Mouse (Mus musculus): ENCODE results near the gene Dnajb13. TPM values are rescaled to one million over a fixed set of nuclear protein-coding genes. Genes with fewer than 3 reads are reported as not detected.
A peak's percentile ranks its signal among the peaks of the same experiment; 100 is the strongest.

Dnajb13 gene
- total RNA-seq, 2 experiments from 2014 or later, result 0.43 to 0.50 TPM

GRCm38 (mm10) chr7:100506494-100506893 is 8.3 kb downstream of the Dnajb13 start:
- DNase-seq, result no peak

GRCm38 (mm10) chr7:100504740-100505487 is 9.8 kb downstream of the Dnajb13 start:
- no peak for DNase-seq

GRCm38 (mm10) chr7:100503076-100503475 is 11.7 kb downstream of the Dnajb13 start:
- DNase-seq, result no peak

DNA sequence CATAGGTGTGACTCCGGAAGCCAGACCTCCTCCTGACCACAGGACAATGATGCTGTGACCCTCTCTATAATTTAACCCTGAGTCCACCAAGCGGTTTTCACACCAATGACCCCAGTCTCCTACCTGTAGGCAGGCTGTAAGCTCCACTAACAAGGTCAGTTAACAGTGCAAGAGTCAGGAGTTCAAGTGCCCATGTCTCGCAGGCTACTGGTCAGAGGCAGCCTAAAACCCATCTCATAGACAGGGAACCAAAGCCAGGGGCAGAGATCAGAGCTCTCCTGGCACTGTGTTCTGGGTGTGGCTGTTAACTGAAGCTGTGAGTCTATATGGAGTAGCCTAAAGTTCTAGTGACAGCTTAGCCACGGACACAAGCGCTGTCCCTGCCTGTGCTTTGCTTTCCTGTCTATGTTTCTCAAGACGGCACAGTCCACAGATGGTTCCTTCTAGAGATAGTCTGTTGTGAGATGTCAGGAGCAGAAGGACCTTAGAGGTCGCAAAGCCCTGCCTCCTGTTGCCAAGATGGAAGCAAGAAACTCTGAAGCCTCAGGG is 12.3 kb downstream of the Dnajb13 start:
- DNase-seq, result no peak

GRCm38 (mm10) chr7:100501844-100502373 is 12.9 kb downstream of the Dnajb13 start:
- no peak for DNase-seq

GRCm38 (mm10) chr7:100501027-100501843 is 13.5 kb downstream of the Dnajb13 start:
- no peak for DNase-seq

GRCm38 (mm10) chr7:100500276-100500977 is 14.3 kb downstream of the Dnajb13 start:
- DNase-seq, result no peak

DNA sequence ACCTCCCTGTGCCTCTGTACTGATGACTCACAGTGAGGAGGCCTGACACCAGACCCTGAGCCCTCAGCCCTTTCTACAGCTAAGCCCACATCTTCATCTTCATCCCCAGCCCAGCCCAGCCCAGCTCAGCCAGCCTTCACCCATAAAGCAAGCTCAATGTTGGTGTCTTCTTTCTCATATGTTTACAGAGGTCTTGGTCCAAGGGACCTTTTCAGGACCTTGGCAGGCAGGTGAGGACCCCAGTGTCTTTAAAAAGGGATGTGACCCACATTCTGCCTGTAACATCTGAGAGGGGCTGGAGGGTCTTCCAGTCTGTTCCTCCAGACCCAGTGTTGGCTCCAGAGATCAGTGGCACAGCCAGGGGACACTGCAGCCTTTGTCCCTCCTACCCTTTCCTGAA is 15.3 kb downstream of the Dnajb13 start:
- no peak for DNase-seq

- no peak for DNase-seq
Observed at GRCm38 (mm10) chr7:100497982-100498381, 16.8 kb downstream of the Dnajb13 start.

GRCm38 (mm10) chr7:100497402-100497801 is 17.4 kb downstream of the Dnajb13 start:
- DNase-seq, result no peak

DNA sequence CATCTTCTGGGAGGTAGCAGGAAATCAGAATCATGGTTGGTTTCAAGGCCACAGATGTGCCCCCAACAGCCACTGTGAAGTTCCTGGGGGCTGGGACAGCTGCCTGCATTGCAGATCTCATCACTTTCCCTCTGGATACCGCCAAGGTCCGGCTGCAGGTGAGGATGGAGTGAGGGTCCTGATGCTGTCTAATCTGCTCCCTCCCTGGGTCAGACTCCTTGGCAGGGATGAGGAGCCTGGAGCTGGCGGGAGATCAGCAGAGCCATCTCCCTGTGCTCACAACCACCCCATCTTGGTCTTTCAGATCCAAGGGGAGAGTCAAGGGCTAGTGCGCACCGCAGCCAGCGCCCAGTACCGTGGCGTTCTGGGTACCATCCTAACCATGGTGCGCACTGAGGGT is 18.0 kb downstream of the Dnajb13 start:
- DNase-seq, result no peak

GRCm38 (mm10) chr7:100496371-100496770 is 18.4 kb downstream of the Dnajb13 start:
- DNase-seq, result no peak

GRCm38 (mm10) chr7:100495581-100496251 is 19.0 kb downstream of the Dnajb13 start:
- DNase-seq, result peak; percentile 66

- no peak for DNase-seq
Observed at GRCm38 (mm10) chr7:100495042-100495441, 19.7 kb downstream of the Dnajb13 start.

DNA sequence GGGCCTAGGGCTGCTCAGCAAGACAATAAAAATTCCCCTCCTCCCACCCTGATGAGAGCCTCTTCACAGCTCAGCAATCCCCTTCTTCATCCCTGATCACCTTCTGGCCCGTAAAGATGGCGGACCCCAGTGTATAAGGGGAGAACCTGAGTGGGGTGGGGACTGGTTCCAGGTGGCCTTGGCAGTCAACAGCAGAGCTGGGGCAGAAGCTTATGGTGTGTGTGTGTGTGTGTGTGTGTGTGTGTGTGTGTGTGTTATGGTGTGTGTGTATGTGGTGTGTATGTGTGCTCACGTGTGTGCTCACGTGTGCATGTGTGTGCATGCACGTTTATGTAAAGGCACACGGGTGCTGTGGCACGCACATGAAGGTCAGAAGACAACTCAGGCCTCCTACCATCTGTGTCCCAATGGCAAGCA is 20.3 kb downstream of the Dnajb13 start:
- no peak for DNase-seq

DNA sequence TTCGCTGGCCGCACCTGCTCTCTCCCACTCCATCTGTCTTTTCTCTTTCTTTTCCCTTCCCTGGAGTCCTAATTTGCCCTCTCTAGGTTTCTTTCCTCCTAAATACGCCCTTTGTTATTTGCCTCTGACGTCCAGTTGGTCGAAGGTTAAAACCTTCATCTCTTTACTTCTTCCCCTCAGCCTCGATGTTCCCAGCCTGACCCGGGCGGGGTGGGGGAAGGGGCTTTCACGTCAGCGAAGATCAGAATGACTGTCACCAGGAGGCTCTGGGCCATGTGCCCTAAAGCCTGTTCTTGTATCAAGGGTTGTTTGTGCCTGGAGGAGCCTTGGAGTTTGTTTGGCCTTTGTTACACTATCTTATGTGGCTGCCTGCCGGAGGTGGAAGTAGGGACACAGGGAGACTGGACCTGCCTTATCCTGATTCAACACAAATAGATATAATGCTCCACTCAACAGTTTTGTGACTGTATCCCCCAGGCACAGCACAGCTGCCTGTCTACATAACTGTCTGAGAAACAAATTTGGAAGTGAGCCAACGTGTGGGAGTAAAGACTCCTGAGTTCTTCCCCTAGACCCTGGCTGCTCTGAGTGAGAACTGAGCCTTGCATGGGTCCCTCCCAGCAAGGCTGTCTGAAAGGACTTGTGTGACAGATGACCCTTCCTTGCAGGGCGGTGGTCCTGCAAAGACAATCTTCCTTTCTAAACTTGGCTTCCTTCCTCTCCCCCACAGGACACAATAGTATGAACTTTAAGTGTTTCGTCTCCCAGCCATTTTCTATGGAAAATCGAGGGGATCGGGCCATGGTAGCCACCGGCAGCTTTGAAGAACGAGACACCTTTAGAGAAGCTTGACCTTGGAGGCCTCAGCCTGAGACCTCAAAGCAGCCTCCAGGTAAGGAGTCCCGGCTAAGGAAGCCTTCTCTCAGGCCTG is 21.0 kb downstream of the Dnajb13 start:
- DNase-seq, result no peak

DNA sequence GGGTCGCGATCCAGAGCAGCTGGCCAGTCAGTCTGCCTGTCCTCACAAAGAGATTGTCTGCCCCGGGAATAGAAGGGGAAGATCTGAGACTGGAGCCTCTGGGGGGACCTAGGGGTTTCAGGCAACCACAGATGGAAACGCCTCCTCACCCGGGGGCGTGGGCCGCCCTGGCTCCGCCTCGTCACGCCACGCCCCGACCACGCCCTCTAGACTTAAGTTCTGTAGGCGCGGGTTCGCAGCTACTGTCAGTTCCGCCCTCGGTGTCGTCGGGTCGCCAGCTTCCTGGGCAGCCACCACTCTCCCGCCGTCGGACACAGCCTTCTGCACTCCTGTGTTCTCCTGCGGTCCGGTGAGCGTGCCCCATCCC is 21.7 kb downstream of the Dnajb13 start, which contains the start of gene Ucp2:
Gene Ucp2 (plus strand): TSS at position 221 of the 367 bp plus-strand sequence.
- peak; percentile 60 to 64 for DNase-seq

DNA sequence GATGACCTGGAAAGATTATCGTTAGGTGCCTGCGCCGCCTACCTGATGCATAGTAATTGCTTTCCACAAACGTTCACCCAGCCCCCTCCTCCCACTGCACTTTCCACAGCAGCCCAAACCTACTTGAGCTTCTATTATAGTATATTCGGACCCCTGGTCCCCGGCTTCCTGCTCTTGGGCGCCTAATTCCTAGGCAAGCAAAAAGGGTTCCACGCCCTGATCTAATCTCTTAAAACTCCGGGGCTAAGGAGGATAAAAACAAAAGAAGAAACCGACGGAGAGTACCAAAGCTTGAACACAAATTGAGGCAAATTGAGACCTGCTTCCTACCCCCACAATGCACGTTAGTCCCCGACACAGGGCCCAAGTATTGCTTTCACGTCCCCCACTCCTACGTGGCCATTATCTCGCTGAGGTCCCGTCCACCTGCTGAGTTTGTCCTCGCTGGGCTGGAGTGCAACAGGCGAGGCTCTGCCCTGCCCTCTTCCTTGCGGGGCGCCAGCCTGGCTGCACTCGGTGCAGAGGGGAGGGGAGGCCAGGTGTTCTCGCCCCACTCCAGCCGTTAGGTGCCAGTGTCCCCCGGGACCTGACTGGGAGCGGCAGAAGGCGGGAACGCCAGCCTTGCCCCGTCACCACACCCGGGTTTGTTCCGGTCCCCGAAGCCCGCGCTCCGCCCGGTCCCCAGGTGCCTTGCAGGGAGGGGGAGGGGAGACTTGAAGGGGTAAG is 22.2 kb downstream of the Dnajb13 start:
- no peak for DNase-seq

- no peak for DNase-seq
Observed at GRCm38 (mm10) chr7:100488474-100489048, 26.2 kb downstream of the Dnajb13 start.

DNA sequence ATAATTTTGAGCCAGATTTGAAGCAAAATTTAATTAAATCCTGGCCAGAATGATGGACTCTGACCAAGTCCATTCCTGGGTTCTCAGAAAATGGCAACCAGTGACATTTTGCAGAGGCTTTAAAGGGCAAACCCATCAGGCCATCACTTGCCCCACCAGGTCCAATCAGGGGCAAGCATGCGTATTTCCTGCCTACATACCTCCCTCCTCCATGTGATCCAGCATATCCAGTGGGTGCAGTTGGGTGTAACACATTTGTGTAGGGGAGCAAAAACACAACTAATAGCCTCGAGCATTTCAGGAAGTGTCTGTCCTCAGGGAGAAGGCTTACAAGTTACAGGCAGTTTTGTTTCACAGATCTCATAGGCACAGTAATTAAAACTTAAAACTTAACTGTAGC is 27.5 kb downstream of the Dnajb13 start:
- no peak for DNase-seq

Data from layer of hippocampus, postnatal 36 days (tissue).